Mouse (Mus musculus): Measurements from ENCODE around the gene Jam2. TPM values are rescaled to one million over a fixed set of nuclear protein-coding genes. Genes with fewer than 3 reads are reported as not detected.

The Jam2 gene
- total and polyA plus RNA-seq, 3 experiments = 0.38 TPM; not detected in 2

- H3K4me1 ChIP-seq (ENCODE audit: insufficient read depth, low read depth, low read length) = no peaks in the 10 kb centered on the region
- TF ChIP-seq CTCF (IDR thresholded peaks at IDR 0.05; ENCODE audit: low read depth, low read length) (no peak), POLR2AphosphoS5 (IDR thresholded peaks at IDR 0.05; ENCODE audit: insufficient replicate concordance, low read depth, low read length) (no peak), TAL1 (conservative IDR thresholded peaks at IDR 0.05; ENCODE audit: low read depth, low read length) (no peak), GATA2 (IDR thresholded peaks at IDR 0.05; ENCODE audit: borderline replicate concordance, low read depth, low read length) (no peak), GATA1 (IDR thresholded peaks at IDR 0.05; ENCODE audit: borderline replicate concordance, low read length) (no peak)
Observed at GRCm38 (mm10) chr16:84778861-84779630, 5.1 kb downstream of the Jam2 start.

GRCm38 (mm10) chr16:84779718-84780117 is 5.8 kb downstream of the Jam2 start:
- 0 out of 2 replicates have a peak, but pooled peaks cover 3% of the 10 kb centered on the region for H3K9me3 ChIP-seq (replicated peaks)
- no peak for ATAC-seq (ENCODE audit: extremely low read depth, insufficient number of reproducible peaks, low FRiP score, poor library complexity, severe bottlenecking)
- H3K36me3 ChIP-seq (replicated peaks) = no peaks in the 10 kb centered on the region
- no peak for DNase-seq (ENCODE audit: low spot score)
- H3K4me3 ChIP-seq (ENCODE audit: low read depth, low read length) = no peak overlapping the region
- no peaks in the 10 kb centered on the region for H3K27me3 ChIP-seq (ENCODE audit: insufficient read depth, low read length)
- TF ChIP-seq POLR2AphosphoS5 (IDR thresholded peaks at IDR 0.05; ENCODE audit: insufficient replicate concordance, low read depth, low read length) (no peak), CTCF (IDR thresholded peaks at IDR 0.05; ENCODE audit: low read depth, low read length) (no peak), GATA2 (IDR thresholded peaks at IDR 0.05; ENCODE audit: borderline replicate concordance, low read depth, low read length) (no peak), TAL1 (conservative IDR thresholded peaks at IDR 0.05; ENCODE audit: low read depth, low read length) (no peak), GATA1 (IDR thresholded peaks at IDR 0.05; ENCODE audit: borderline replicate concordance, low read length) (no peak)
- no peaks in the 10 kb centered on the region for H3K4me1 ChIP-seq (ENCODE audit: insufficient read depth, low read depth, low read length)

More at GRCm38 (mm10) chr16:84778861-84779630, 5.1 kb downstream of the Jam2 start:
- ATAC-seq (ENCODE audit: extremely low read depth, insufficient number of reproducible peaks, low FRiP score, poor library complexity, severe bottlenecking) (no peak), DNase-seq (ENCODE audit: low spot score) (no peak)
- Histone ChIP-seq H3K4me3 (ENCODE audit: low read depth, low read length) (no peak overlapping the region), H3K36me3 (replicated peaks) (no peaks in the 10 kb centered on the region), H3K9me3 (replicated peaks) (peaks cover 8% of the 10 kb centered on the region), H3K27me3 (ENCODE audit: insufficient read depth, low read length) (no peaks in the 10 kb centered on the region; the same call in 1 of the 2 replicates)

GRCm38 (mm10) chr16:84783279-84783678 is 9.4 kb downstream of the Jam2 start:
- Histone ChIP-seq H3K36me3 (replicated peaks) (no peaks in the 10 kb centered on the region), H3K4me1 (ENCODE audit: insufficient read depth, low read depth, low read length) (no peaks in the 10 kb centered on the region), H3K9me3 (replicated peaks) (no peaks in the 10 kb centered on the region), H3K4me3 (ENCODE audit: low read depth, low read length) (no peak overlapping the region), H3K27me3 (ENCODE audit: insufficient read depth, low read length) (no peaks in the 10 kb centered on the region)
- TF ChIP-seq TAL1 (conservative IDR thresholded peaks at IDR 0.05; ENCODE audit: low read depth, low read length) (no peak), GATA1 (IDR thresholded peaks at IDR 0.05; ENCODE audit: borderline replicate concordance, low read length) (no peak), CTCF (IDR thresholded peaks at IDR 0.05; ENCODE audit: low read depth, low read length) (no peak), GATA2 (IDR thresholded peaks at IDR 0.05; ENCODE audit: borderline replicate concordance, low read depth, low read length) (no peak), POLR2AphosphoS5 (IDR thresholded peaks at IDR 0.05; ENCODE audit: insufficient replicate concordance, low read depth, low read length) (no peak)
- DNase-seq (ENCODE audit: low spot score) (no peak), ATAC-seq (ENCODE audit: extremely low read depth, insufficient number of reproducible peaks, low FRiP score, poor library complexity, severe bottlenecking) (no peak)

- Histone ChIP-seq H3K27me3 (ENCODE audit: insufficient read depth, low read length) (no peaks in the 10 kb centered on the region), H3K4me1 (ENCODE audit: insufficient read depth, low read depth, low read length) (no peaks in the 10 kb centered on the region), H3K4me3 (ENCODE audit: low read depth, low read length) (no peak overlapping the region), H3K9me3 (replicated peaks) (no peaks in the 10 kb centered on the region), H3K36me3 (replicated peaks) (no peaks in the 10 kb centered on the region)
- TF ChIP-seq TAL1 (conservative IDR thresholded peaks at IDR 0.05; ENCODE audit: low read depth, low read length) (no peak), POLR2AphosphoS5 (IDR thresholded peaks at IDR 0.05; ENCODE audit: insufficient replicate concordance, low read depth, low read length) (no peak)
- ATAC-seq (ENCODE audit: extremely low read depth, insufficient number of reproducible peaks, low FRiP score, poor library complexity, severe bottlenecking) (no peak), DNase-seq (ENCODE audit: low spot score) (no peak)
Observed at GRCm38 (mm10) chr16:84784966-84785365, 11.0 kb downstream of the Jam2 start.

GRCm38 (mm10) chr16:84790595-84791165 is 16.8 kb downstream of the Jam2 start:
- Histone ChIP-seq H3K36me3 (replicated peaks) (no peaks in the 10 kb centered on the region), H3K27me3 (ENCODE audit: insufficient read depth, low read length) (no peaks in the 10 kb centered on the region), H3K9me3 (replicated peaks) (peaks cover 3% of the 10 kb centered on the region), H3K4me1 (ENCODE audit: insufficient read depth, low read depth, low read length) (no peaks in the 10 kb centered on the region), H3K4me3 (ENCODE audit: low read depth, low read length) (no peak overlapping the region)
- TF ChIP-seq CTCF (IDR thresholded peaks at IDR 0.05; ENCODE audit: low read depth, low read length) = no peak
- no peak for TF ChIP-seq GATA1 (IDR thresholded peaks at IDR 0.05; ENCODE audit: borderline replicate concordance, low read length)
- TF ChIP-seq GATA2 (IDR thresholded peaks at IDR 0.05; ENCODE audit: borderline replicate concordance, low read depth, low read length) = no peak
- no peak for TF ChIP-seq TAL1 (conservative IDR thresholded peaks at IDR 0.05; ENCODE audit: low read depth, low read length)
- ATAC-seq (ENCODE audit: extremely low read depth, insufficient number of reproducible peaks, low FRiP score, poor library complexity, severe bottlenecking) = no peak
- DNase-seq (ENCODE audit: low spot score) = no peak

- TF ChIP-seq POLR2AphosphoS5 (IDR thresholded peaks at IDR 0.05; ENCODE audit: insufficient replicate concordance, low read depth, low read length) (no peak), CTCF (IDR thresholded peaks at IDR 0.05; ENCODE audit: low read depth, low read length) (no peak), GATA2 (IDR thresholded peaks at IDR 0.05; ENCODE audit: borderline replicate concordance, low read depth, low read length) (no peak), GATA1 (IDR thresholded peaks at IDR 0.05; ENCODE audit: borderline replicate concordance, low read length) (no peak), TAL1 (conservative IDR thresholded peaks at IDR 0.05; ENCODE audit: low read depth, low read length) (no peak)
- ATAC-seq (ENCODE audit: extremely low read depth, insufficient number of reproducible peaks, low FRiP score, poor library complexity, severe bottlenecking) (no peak), DNase-seq (ENCODE audit: low spot score) (no peak)
- Histone ChIP-seq H3K4me3 (ENCODE audit: low read depth, low read length) (no peak overlapping the region), H3K4me1 (ENCODE audit: insufficient read depth, low read depth, low read length) (no peaks in the 10 kb centered on the region), H3K36me3 (replicated peaks) (no peaks in the 10 kb centered on the region), H3K27me3 (ENCODE audit: insufficient read depth, low read length) (no peaks in the 10 kb centered on the region), H3K9me3 (replicated peaks) (peaks cover 3% of the 10 kb centered on the region)
Observed at GRCm38 (mm10) chr16:84793401-84793800, 19.5 kb downstream of the Jam2 start.
